Mouse (Mus musculus): ENCODE measurements around the gene Frmpd4.

Frmpd4 gene

GRCm38 (mm10) chrX:168124043-168124442, 453.0 kb downstream of the Frmpd4 start:
- no peak for DNase-seq (ENCODE audit: low spot score)

GRCm38 (mm10) chrX:168123589-168123965, 453.5 kb downstream of the Frmpd4 start:
- no peak for DNase-seq (ENCODE audit: low spot score)

GRCm38 (mm10) chrX:168122806-168123588, 454.0 kb downstream of the Frmpd4 start:
- no peak for DNase-seq (ENCODE audit: low spot score)

GRCm38 (mm10) chrX:168041589-168041988, 535.4 kb downstream of the Frmpd4 start:
- no peak for DNase-seq (ENCODE audit: low spot score)

GRCm38 (mm10) chrX:168020574-168021145, 556.4 kb downstream of the Frmpd4 start:
- no peak for DNase-seq (ENCODE audit: low spot score)

GRCm38 (mm10) chrX:168017792-168018191, 559.2 kb downstream of the Frmpd4 start:
- DNase-seq (ENCODE audit: low spot score): no peak

GRCm38 (mm10) chrX:167984835-167985234, 592.2 kb downstream of the Frmpd4 start:
- DNase-seq (ENCODE audit: low spot score): no peak

GRCm38 (mm10) chrX:167951207-167951606, 625.8 kb downstream of the Frmpd4 start:
- no peak for DNase-seq (ENCODE audit: low spot score)

- DNase-seq (ENCODE audit: low spot score): no peak
Observed at GRCm38 (mm10) chrX:167909483-167909882, 667.5 kb downstream of the Frmpd4 start.

- no peak for DNase-seq (ENCODE audit: low spot score)
Observed at GRCm38 (mm10) chrX:167901046-167901445, 676.0 kb downstream of the Frmpd4 start.

GRCm38 (mm10) chrX:167854821-167855220, 722.2 kb downstream of the Frmpd4 start:
- DNase-seq (ENCODE audit: low spot score): no peak

GRCm38 (mm10) chrX:167832543-167832942, 744.5 kb downstream of the Frmpd4 start:
- no peak for DNase-seq (ENCODE audit: low spot score)

- DNase-seq (ENCODE audit: low spot score): no peak
Observed at GRCm38 (mm10) chrX:167828456-167828855, 748.6 kb downstream of the Frmpd4 start.

- no peak for DNase-seq (ENCODE audit: low spot score)
Observed at GRCm38 (mm10) chrX:167817363-167817762, 759.7 kb downstream of the Frmpd4 start.

GRCm38 (mm10) chrX:167810120-167810519, 766.9 kb downstream of the Frmpd4 start:
- no peak for DNase-seq (ENCODE audit: low spot score)

GRCm38 (mm10) chrX:167808572-167808971, 768.5 kb downstream of the Frmpd4 start:
- DNase-seq (ENCODE audit: low spot score): no peak

- DNase-seq (ENCODE audit: low spot score): no peak
Observed at GRCm38 (mm10) chrX:167788737-167789136, 788.3 kb downstream of the Frmpd4 start.

- DNase-seq (ENCODE audit: low spot score): no peak
Observed at GRCm38 (mm10) chrX:167783526-167783925, 793.5 kb downstream of the Frmpd4 start.

- DNase-seq (ENCODE audit: low spot score): no peak
Observed at GRCm38 (mm10) chrX:167719564-167719981, 857.5 kb downstream of the Frmpd4 start.

GRCm38 (mm10) chrX:167719092-167719491, 857.9 kb downstream of the Frmpd4 start:
- no peak for DNase-seq (ENCODE audit: low spot score)

GRCm38 (mm10) chrX:167654806-167655495, 922.1 kb downstream of the Frmpd4 start:
- no peak for DNase-seq (ENCODE audit: low spot score)

- no peak for DNase-seq (ENCODE audit: low spot score)
Observed at GRCm38 (mm10) chrX:167654249-167654648, 922.8 kb downstream of the Frmpd4 start.

GRCm38 (mm10) chrX:167597639-167598217, 979.3 kb downstream of the Frmpd4 start:
- no peak for DNase-seq (ENCODE audit: low spot score)

Data from left cerebral cortex, adult 11 months (tissue).